Mouse (Mus musculus) midbrain, embryonic 16.5 days (tissue): Measurements from ENCODE around the gene Tbx10. TPM values are rescaled to one million over a fixed set of nuclear protein-coding genes. Genes with fewer than 3 reads are reported as not detected.
"Not testable (repeated sequence)": the region's sequence is repeated elsewhere in the genome, so short reads cannot be mapped to it uniquely, and the experiment has no call there.

ENCODE experiments used
- ATAC-seq: fragments of 200-750 bp; cut with Nextera tagmentation; 2 replicates; pipeline ENCODE4 v1.8.0; 2017; ENCODE audit warnings: moderate TSS enrichment
- H3K27ac ChIP-seq: fragments of 300-500 bp; sonication (generic); 2 replicates; pipeline ENCODE4 v1.5.1; 2014; ENCODE audit warnings: mild to moderate bottlenecking, low read length, mixed read lengths
- H3K27me3 ChIP-seq: fragments of 300-500 bp; sonication (generic); 2 replicates; pipeline ENCODE4 v1.6.1; 2014; ENCODE audit warnings: low read depth, low read length, mixed read lengths; ENCODE audit not compliant: control insufficient read depth, insufficient read depth
- H3K36me3 ChIP-seq: fragments of 300-500 bp; sonication (generic); 2 replicates; pipeline ENCODE4 v1.6.1; 2014; ENCODE audit warnings: mild to moderate bottlenecking, low read length, moderate library complexity, mixed read lengths; ENCODE audit not compliant: control insufficient read depth, insufficient read depth
- H3K4me1 ChIP-seq: fragments of 300-500 bp; sonication (generic); 2 replicates; pipeline ENCODE4 v1.6.1; 2014; ENCODE audit warnings: mild to moderate bottlenecking, low read length, mixed read lengths; ENCODE audit not compliant: control insufficient read depth, insufficient read depth
- H3K4me2 ChIP-seq: fragments of 300-500 bp; sonication (generic); 2 replicates; pipeline ENCODE4 v1.6.1; 2014; ENCODE audit warnings: mild to moderate bottlenecking, low read length, mixed read lengths
- H3K4me3 ChIP-seq: fragments of 300-500 bp; sonication (generic); 2 replicates; pipeline ENCODE4 v1.5.1; 2014; ENCODE audit warnings: low read depth, mild to moderate bottlenecking, low read length, moderate library complexity, mixed read lengths
- H3K9ac ChIP-seq: fragments of 300-500 bp; sonication (generic); 2 replicates; pipeline ENCODE4 v1.6.1; 2014; ENCODE audit warnings: low read depth, low read length, mixed read lengths
- H3K9me3 ChIP-seq: fragments of 300-500 bp; sonication (generic); replicated peaks from 2 replicates; pipeline ENCODE4 v1.6.1; 2014; ENCODE audit warnings: mild to moderate bottlenecking, low read length, mixed read lengths; ENCODE audit not compliant: control insufficient read depth, poor library complexity, severe bottlenecking
- WGBS: fragments of 180-500 bp; shearing (Covaris S2); extraction: QIAGEN DNeasy Blood & Tissue Kit; methylation state at CpG from one replicate; pipeline ENCODE4 v1.1.7; 2014; 5-methylcytosine and 5-hydroxymethylcytosine counted together
- polyA plus RNA-seq: library from polyadenylated mRNA; unstranded; fragments of >200 nt; fragmentation: Nextera tagmentation; extraction: Ambion mirVana; gene quantifications from 2 replicates; pipeline ENCODE4 v1.2.1, GENCODE M21; 2015

Tbx10 gene
- polyA plus RNA-seq, 1 experiment from 2014 or later = not detected

- Histone ChIP-seq H3K27me3 (no peaks in the 10 kb centered on the region), H3K9ac (peak within 1 kb of the TSS; percentile 83), H3K27ac (peak within 1 kb of the TSS; percentile 70), H3K4me2 (peak within 1 kb of the TSS; percentile 82), H3K4me1 (peaks cover 14% of the 10 kb centered on the region), H3K36me3 (no peaks in the 10 kb centered on the region), H3K9me3 (no peaks in the 10 kb centered on the region), H3K4me3 (peak within 1 kb of the TSS; percentile 73)
- under 1% methylated on average over 26 of the region's 26 CpGs for WGBS
- peak; percentile 92 for ATAC-seq
Observed at GRCm38 (mm10) chr19:4037788-4038232, 45.3 kb downstream of the Tbx10 start, which contains the start of gene Gstp1. Gstp1 (minus strand) TSS chr19:4037985.

- H3K4me1 ChIP-seq = peaks cover 14% of the 10 kb centered on the region
- not testable (repeated sequence) for H3K27me3 ChIP-seq, H3K4me2 ChIP-seq, H3K4me3 ChIP-seq, H3K9ac ChIP-seq, H3K27ac ChIP-seq, H3K9me3 ChIP-seq, H3K36me3 ChIP-seq, ATAC-seq
- WGBS = 86% methylated on average over 5 of the region's 5 CpGs
Observed at GRCm38 (mm10) chr19:4040941-4041340, 48.4 kb downstream of the Tbx10 start.

GRCm38 (mm10) chr19:4041500-4041899 is 48.9 kb downstream of the Tbx10 start:
- H3K4me2 ChIP-seq, H3K27me3 ChIP-seq, ATAC-seq, H3K4me3 ChIP-seq, H3K27ac ChIP-seq, H3K36me3 ChIP-seq, H3K9ac ChIP-seq, H3K9me3 ChIP-seq: not testable (repeated sequence)
- 81% methylated on average over 3 of the region's 4 CpGs for WGBS
- peaks cover 12% of the 10 kb centered on the region for H3K4me1 ChIP-seq

- Histone ChIP-seq H3K4me1 (peaks cover 9% of the 10 kb centered on the region), H3K9me3 (no peaks in the 10 kb centered on the region), H3K4me3 (no peak overlapping the region), H3K36me3 (no peaks in the 10 kb centered on the region), H3K27me3 (no peaks in the 10 kb centered on the region), H3K4me2 (no peak overlapping the region), H3K27ac (no peak overlapping the region), H3K9ac (no peak overlapping the region)
- no peak for ATAC-seq
- 73% methylated on average over 14 of the region's 14 CpGs for WGBS
Observed at GRCm38 (mm10) chr19:4042124-4042523, 49.6 kb downstream of the Tbx10 start.

GRCm38 (mm10) chr19:4044109-4044508 is 51.6 kb downstream of the Tbx10 start:
- H3K9ac ChIP-seq, H3K4me3 ChIP-seq, H3K9me3 ChIP-seq, ATAC-seq, H3K27me3 ChIP-seq, H3K4me2 ChIP-seq, H3K27ac ChIP-seq, H3K36me3 ChIP-seq, H3K4me1 ChIP-seq: not testable (repeated sequence)
- 83% methylated on average over 5 of the region's 5 CpGs for WGBS

GRCm38 (mm10) chr19:4045966-4046865 is 53.7 kb downstream of the Tbx10 start, which contains the start of gene Gstp2:
Gstp2 (minus strand) TSS chr19:4046023.
- H3K9ac ChIP-seq = no peak within 1 kb of the TSS
- no peaks in the 10 kb centered on the region for H3K36me3 ChIP-seq
- 55% methylated on average over 16 of the region's 16 CpGs for WGBS
- H3K4me2 ChIP-seq = peak within 1 kb of the TSS; percentile 33
- no peak within 1 kb of the TSS for H3K4me3 ChIP-seq
- H3K4me1 ChIP-seq = no peaks in the 10 kb centered on the region
- no peaks in the 10 kb centered on the region for H3K9me3 ChIP-seq
- H3K27ac ChIP-seq = no peak within 1 kb of the TSS
- no peak; the same call in 1 of the 2 replicates for ATAC-seq
- no peaks in the 10 kb centered on the region for H3K27me3 ChIP-seq

GRCm38 (mm10) chr19:4046866-4047254 is 54.3 kb downstream of the Tbx10 start:
- no peak overlapping the region for H3K4me3 ChIP-seq
- WGBS = 85% methylated on average over 8 of the region's 8 CpGs

GRCm38 (mm10) chr19:4047859-4048258 is 55.3 kb downstream of the Tbx10 start:
- 11% methylated on average over 4 of the region's 4 CpGs for WGBS
- no peaks in the 10 kb centered on the region for H3K36me3 ChIP-seq
- no peak overlapping the region for H3K9ac ChIP-seq
- no peaks in the 10 kb centered on the region for H3K4me1 ChIP-seq
- no peaks in the 10 kb centered on the region for H3K9me3 ChIP-seq
- no peak for ATAC-seq
- H3K27ac ChIP-seq = no peak overlapping the region
- H3K27me3 ChIP-seq = no peaks in the 10 kb centered on the region
- H3K4me2 ChIP-seq = no peak overlapping the region
- no peak overlapping the region for H3K4me3 ChIP-seq

More at GRCm38 (mm10) chr19:4046866-4047254, 54.3 kb downstream of the Tbx10 start:
- Histone ChIP-seq H3K9ac (no peak overlapping the region), H3K9me3 (no peaks in the 10 kb centered on the region), H3K27me3 (no peaks in the 10 kb centered on the region), H3K36me3 (no peaks in the 10 kb centered on the region), H3K4me2 (no peak overlapping the region), H3K27ac (no peak overlapping the region), H3K4me1 (no peaks in the 10 kb centered on the region)
- ATAC-seq = no peak

- ATAC-seq, H3K36me3 ChIP-seq, H3K27me3 ChIP-seq, H3K4me1 ChIP-seq, H3K4me3 ChIP-seq, H3K9me3 ChIP-seq, H3K27ac ChIP-seq, H3K4me2 ChIP-seq, H3K9ac ChIP-seq: not testable (repeated sequence)
- 83% methylated on average over 5 of the region's 5 CpGs for WGBS
Observed at GRCm38 (mm10) chr19:4049069-4049468, 56.5 kb downstream of the Tbx10 start.
